Mouse (Mus musculus) bone marrow macrophage, adult 2 months (primary cell): ENCODE results near the gene Pkig.

Experiments
- CTCF ChIP-seq: IDR thresholded peaks from 2 replicates; pipeline ENCODE4 v1.5.1; 2012; ENCODE audit warnings: low read depth, mild to moderate bottlenecking, low read length, moderate library complexity
- POLR2A ChIP-seq: IDR thresholded peaks from 2 replicates; pipeline ENCODE4 v1.6.1; 2012; ENCODE audit warnings: mild to moderate bottlenecking, low read depth, low read length, borderline replicate concordance

GRCm38 (mm10) chr2:163718951-163719603 lies 60.9 kb downstream of the Pkig start:
- TF ChIP-seq POLR2A (no peak), CTCF (peak; percentile 84)
